Mouse (Mus musculus): ENCODE results near the gene Smap2.

DNA sequence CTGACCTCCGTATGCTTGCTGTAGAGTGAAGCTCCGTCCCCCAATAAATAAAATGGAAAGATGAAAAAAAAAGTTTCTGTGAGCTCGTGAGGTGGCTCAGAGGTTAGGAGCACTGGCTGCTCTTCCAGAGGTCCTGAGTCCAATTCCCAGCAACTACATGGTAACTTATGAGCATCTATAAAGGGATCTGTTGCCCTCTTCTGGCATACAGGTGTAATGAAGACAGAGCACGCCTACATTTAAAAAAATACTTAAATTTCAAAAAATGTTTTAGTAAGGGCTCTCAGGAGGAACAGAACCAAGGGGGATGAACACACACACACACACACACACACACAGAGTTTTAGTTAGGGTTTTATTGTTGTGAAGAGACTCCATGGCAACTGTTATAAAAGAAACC is 14.4 kb upstream of the Smap2 start:
- TF ChIP-seq CTCF (IDR thresholded peaks at IDR 0.05; ENCODE audit: low read depth, low read length) (peak; percentile 5; the same call in 1 of the 2 replicates), POLR2A (IDR thresholded peaks at IDR 0.05; ENCODE audit: extremely low read depth, insufficient read depth, low read length) (no peak)

All from liver, adult 2 months (tissue).